Mouse (Mus musculus) frontal cortex, postnatal 25 days (tissue): ENCODE data around the gene Mpv17l2.

Experiments used
- DNase-seq, 2 experiments: peaks; one replicate each; pipeline ENCODE4 v3.0.0; 2022; ENCODE audit warnings: low spot score in 2 of 2

The Mpv17l2 gene

GRCm38 (mm10) chr8:70750128-70750680 lies 10.5 kb downstream of the Mpv17l2 start:
- no peak for DNase-seq

- DNase-seq, result no peak
Measured at GRCm38 (mm10) chr8:70749097-70749674, 11.6 kb downstream of the Mpv17l2 start.

GRCm38 (mm10) chr8:70748246-70749096 lies 12.3 kb downstream of the Mpv17l2 start:
- DNase-seq, result no peak

DNA sequence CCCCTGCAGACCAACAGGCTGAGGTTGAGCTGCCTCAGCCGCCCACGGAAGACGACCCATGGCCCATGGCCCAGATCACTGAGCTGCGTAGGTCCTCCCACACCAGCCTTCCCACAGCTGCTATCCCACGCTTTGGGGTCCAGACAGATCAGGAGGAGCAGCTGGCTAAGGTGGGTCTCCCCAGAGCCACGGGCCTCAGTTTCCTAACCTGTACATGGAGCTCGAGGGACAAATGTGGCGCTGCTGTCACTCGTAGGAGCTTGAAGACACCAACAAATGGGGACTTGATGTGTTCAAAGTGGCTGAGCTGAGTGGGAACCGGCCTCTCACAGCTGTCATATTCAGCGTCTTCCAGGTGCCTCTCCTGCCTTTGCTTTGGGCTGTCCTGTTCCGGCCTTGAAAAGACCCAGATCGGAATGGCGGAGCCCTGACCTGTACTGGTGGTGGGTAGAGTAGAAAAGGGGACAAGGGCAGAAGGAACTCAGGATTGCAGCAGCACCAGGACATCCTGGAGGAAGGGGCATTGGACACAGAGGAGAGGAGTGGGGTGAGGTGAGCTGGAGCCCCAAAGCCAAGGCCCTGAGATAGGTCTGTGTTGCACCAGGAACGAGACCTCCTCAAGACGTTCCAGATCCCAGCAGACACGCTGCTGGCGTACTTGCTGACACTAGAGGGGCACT lies 13.4 kb downstream of the Mpv17l2 start:
- DNase-seq, result no peak

DNA sequence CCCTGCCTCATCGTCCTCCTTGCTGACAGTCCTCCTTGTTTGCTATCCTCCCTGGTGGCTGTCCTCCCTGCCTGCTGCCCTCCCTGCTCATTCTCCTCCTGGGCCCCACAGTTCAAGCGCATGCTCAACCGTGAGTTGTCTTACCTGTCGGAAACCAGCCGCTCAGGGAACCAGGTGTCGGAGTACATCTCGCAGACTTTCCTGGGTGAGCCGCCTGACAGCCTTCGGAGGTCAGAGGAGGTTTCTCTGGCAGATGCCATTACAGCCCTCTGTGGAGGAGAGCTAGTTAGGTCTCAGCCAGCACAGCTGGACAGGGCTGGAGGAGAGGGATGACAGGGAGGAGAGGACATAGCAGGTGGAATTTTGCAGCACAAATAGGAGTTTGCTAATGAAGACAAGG lies 14.1 kb downstream of the Mpv17l2 start:
- no peak for DNase-seq

DNA sequence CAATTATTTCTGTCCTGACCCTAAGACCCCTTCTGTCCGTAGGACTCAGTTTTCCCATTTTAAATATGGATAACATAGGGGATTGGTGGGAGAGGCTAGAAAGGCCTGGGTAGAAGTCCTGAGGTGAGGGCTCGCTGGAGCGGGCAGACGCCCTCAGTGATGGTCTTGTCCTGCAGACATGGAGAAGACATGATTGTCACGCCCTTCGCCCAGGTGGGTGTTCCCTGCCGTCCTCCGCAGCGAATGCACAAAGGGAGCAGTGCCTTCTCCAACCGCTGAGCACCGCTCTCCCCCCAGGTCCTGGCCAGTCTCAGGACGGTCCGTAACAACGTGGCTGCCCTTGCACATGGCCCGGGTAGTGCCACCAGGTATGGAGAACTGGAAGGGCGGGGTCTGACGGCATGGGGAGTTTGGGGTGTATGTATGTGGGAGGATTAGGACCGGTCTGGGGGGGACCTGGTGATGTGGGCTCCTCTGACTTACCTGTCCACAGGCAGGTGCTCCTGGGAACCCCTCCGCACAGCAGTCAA lies 15.0 kb downstream of the Mpv17l2 start:
- no peak for DNase-seq

- no peak for DNase-seq
Measured at GRCm38 (mm10) chr8:70744806-70745205, 15.9 kb downstream of the Mpv17l2 start.

DNA sequence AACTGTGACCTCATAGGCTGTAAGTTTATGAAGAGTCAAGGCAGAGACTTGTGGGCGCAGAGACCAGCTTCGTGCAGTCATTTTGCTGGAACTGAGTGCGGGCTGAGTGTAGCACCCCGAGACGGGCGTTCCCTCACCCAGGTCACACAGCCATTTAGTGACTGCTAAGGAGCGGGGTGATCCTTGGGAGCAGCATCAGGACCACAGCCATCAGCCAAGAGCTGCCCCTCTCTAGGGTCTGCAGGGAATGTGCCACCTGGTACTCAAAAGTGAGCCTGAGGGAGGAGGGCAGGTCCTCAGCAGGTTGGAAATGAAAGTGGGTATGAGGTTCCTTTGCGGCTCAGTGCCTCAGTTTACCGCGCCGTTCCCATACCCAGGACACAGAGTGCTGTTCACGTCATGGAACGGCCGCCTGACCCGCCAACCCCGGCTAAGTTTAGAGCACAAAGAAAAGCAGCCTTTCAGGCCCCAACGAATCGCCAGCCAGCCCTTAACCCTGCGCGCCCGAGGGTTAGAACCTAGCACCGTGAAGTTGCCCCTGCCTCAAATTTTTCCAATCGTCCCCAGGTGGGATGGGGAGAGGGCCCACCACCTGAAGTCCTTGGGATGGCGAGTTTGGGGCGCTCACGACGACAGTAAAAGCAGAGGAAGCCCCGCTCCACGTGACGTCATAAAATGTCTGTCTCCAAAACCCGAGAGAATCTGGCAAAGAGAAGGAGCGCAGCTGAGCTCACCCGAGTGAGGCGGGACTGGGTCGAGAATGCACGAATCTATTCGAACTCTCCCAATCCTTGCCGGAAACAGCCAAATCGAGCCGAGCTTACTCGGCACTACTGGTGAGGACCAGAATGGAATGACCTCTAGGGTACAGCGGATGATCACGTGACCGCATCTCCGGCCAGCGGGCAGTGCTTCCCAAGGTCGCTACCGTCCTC lies 16.8 kb downstream of the Mpv17l2 start:
- no peak for DNase-seq

DNA sequence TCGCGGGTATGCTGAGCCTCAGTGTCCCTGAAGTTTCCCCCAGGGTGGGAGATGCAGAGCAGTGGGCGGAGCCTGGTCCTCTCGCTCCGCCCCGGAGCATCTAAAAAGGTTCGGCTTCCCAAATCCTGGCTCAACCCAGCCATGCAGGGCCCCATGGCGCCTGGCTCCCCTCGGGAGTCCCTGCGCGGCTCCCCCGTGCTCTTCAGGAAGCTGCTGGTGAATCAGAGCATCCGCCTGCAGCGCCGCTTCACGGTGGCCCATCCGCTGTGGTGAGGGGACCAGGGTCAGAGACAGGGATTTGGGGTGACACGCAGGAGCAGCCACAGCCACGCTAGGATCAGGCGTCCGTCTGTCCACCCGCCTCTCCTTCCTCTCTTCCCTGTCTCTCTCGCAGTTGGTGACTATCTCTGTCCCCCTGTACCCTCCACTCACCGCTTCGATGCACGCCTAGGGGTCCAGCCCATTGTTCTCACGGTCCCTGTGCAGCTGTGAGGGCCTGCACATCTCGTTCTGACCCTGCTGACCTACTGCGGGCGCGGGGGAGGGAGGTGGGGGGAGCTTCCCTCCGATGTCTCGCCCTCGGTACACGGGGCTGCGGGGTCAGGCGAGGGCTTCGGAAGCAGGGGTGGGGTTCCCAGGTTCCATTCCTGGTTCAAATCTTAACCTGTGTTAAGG lies 17.6 kb downstream of the Mpv17l2 start:
- DNase-seq, result no peak

DNA sequence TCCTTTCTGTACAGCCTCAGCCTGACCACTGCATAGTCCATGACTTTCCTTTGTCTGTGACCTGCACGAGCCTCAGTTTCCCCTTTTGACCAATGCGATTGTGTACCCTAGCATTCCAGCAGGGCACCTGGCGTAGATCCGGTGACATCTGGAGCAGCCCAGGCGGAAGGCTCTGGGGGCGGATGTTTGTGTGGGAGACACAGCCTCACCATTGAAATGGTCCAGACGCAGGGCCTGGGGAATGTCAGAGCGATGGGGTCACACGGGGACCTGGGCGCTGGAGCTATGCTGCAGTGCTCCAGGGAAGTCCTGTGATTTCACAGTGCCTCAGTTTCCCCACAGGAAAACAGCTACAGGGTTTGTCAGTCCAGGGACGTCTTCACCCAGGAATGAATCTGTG lies 18.6 kb downstream of the Mpv17l2 start:
- DNase-seq, result no peak

DNA sequence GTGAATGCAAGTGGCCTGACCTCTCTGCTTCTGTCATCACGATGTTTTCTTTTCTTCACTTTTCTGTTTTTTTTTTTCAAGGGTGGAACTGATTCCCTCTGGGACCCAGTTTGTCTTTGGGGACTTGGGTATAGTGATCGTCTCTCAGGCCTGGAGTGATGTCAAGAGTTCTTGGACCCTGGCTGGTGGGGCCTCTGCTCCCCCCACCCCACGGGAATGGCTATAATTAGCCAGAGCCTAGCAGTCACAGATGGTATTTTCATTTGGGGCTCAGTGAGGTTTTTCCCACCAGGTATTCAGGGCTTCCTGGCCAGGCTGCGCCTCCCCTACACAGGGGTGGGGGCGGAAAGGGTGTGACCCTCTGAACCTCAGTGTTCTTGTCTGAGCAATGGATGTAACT lies 19.1 kb downstream of the Mpv17l2 start:
- no peak for DNase-seq

DNA sequence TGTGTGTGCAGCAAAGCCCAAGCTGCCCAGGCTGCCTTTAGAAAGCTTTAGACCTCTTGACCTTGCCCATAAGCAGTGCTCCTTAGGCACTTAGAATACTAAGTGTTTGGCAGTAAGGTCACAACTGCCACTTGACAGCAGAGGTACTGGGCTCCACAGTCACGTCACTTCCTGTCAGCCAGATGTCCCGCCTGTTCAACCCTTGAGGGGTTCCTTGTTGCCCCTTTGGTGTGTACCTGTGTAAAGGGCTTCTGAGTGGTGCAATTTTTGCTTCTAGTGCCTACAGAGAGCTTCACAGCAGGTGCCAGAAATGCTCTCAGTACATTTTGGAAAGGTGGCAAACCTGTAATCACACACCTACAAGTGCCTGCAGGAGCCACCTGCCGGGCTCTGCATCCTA lies 22.5 kb downstream of the Mpv17l2 start:
- no peak for DNase-seq

- no peak for DNase-seq
Measured at GRCm38 (mm10) chr8:70737705-70738104, 23.0 kb downstream of the Mpv17l2 start.

- DNase-seq, result no peak
Measured at GRCm38 (mm10) chr8:70730956-70731355, 29.8 kb downstream of the Mpv17l2 start.

GRCm38 (mm10) chr8:70729808-70730475 lies 30.8 kb downstream of the Mpv17l2 start:
- DNase-seq, result no peak

DNA sequence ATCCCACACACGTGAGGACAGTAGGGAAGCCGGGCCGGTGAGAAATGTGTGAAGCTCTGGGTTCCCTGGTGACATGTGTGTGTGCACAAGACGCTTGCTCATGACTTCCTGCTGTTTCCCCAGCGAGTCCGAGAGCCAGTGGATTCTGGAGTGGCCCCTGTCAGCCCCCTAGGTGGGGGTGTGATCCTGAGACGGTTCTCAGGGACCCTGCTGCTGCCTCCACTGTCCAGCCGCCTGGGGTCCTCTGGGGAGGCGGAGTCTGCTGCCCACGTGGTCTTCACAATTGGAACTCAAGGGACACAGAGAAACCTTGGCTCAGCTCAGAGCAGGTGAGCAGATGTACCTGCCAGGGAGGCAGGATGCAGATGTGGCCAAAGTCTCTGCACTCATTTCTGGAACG lies 34.0 kb downstream of the Mpv17l2 start:
- no peak for DNase-seq

DNA sequence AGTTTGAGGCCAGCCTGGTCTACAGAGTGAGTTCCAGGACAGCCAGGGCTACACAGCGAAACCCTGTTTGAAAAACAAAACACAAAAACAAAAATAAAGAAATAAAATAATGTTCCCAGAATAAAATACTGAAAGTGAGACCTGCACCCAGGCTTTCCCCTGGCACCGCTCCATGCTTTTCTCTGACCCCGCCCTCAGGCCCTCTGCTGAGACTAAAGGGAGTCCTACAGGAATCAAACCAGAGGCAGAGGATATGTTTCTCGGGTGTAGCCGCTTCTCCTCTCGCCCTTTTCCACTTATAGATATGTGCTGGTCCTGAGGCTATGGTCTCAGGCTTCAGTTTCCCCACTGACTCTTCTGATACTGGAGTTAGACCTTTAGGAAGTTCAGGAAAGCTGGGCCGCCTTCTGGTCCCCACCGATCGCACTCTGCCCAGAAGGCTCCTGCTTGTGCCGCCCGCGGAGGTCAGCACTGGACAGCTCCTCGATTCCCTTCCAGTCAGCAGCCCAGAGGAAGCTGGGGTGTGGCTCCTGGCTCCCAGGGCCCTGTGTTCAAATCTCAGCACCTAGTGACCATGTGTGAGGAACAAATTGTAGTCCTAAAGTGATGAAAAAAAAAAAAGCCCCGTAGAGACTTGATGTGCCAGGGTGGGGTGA lies 34.8 kb downstream of the Mpv17l2 start:
- DNase-seq, result no peak

GRCm38 (mm10) chr8:70724216-70724615 lies 36.5 kb downstream of the Mpv17l2 start:
- no peak for DNase-seq

DNA sequence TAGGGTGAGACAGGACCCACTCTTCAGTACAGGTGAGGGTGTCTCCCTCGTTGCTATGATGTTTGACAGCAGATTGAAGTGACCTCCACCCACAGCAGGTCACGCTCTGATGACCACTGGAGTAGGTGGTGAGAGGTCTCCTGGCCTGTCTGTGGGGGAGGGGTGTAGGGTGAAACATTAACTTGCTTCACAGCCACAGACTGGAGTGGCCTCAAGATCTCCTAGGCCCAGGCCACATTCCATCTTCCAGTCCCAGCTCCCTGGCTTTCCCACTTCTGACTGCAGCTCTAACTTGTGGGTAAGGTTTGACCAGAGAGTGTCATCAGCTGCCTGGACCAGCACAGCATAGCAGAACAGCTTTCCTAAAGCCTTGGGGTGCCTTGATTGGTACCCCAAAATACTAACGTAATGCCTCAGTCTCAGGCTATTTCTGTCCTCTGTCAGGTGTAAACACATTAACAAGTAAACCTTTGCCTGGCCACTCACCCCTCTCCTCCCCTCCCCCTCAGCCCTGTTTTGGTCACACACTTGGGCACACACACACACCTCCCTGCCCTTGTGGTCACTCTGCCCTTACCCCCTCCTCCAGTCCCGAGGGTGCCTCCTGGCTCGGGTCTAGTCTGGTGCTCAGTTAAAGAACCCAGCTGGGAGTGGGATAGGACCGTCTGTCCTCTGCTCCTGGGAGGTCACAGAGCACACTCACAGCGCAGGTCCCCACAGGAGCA lies 37.1 kb downstream of the Mpv17l2 start, which contains the start of gene Pde4c:
Gene Pde4c (plus strand): TSS at position 235 of the 725 bp plus-strand sequence.
- DNase-seq, result no peak
